In the genomic region with DNA sequence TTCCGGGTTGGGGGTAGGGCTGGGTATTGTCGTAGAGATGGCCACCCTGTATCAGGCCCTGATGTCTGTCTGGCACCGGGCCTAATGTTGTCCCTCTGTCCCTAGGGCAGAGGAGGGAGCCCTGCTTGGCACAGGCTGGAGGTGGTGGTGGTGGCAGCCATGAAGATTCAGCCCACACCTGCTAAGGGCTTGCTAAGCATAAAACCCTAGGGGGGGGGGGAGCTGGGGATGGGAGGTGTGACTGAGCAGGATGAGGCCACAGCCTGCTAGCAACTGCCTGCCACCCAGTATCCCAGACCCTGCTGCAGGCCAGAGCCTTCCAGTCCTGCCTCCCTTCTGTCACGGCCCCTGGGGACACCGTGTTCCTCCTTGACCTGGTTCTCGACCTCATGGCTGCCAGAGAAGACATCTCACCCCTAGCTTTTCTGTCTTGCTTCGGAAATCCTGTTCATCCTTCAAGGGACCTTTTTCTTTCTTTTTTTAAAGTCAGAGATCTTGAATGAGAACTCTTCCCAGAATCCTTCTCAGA, we compare ENCODE assay signal across 8 mouse cellular contexts. TPM values are rescaled to one million over a fixed set of nuclear protein-coding genes. Genes with fewer than 3 reads are reported as not detected.
A peak's percentile ranks its signal among the peaks of the same experiment; 100 is the strongest.
DNase-seq lines count a peak whose midpoint lies in the region; ATAC-seq and TF ChIP-seq lines count a peak whose summit lies in the region.

No protein-coding gene starts in this region.

- H3K4me2 ChIP-seq in kidney, embryonic 15.5 days: no peak overlapping the region

- WGBS in kidney, embryonic 15.5 days: 38% methylated on average over 5 of the region's 7 CpGs
- 23% methylated on average over 7 of the region's 7 CpGs for WGBS in limb, embryonic 10.5 days

- ATAC-seq in CD4-positive, CD25-positive, alpha-beta regulatory T cell, adult 4 months: no peak
- no peak for ATAC-seq in kidney, embryonic 15.5 days (replicated peaks; ENCODE audit: low FRiP score)

- in situ Hi-C loops in ES-E14 (cut with MboI; ENCODE audit: low sequenced_read_pairs in 2 of 2, unreplicated experiment in 2 of 2): no loop called here

- DNase-seq in CD4-positive, CD25-positive, alpha-beta regulatory T cell, adult 2 months (ENCODE audit: low read depth, low spot score): peak; percentile 49
- DNase-seq in kidney, adult 18-20 months: no peak
- no peak for DNase-seq in ES-E14 (ENCODE audit: low read depth, low spot score)
- DNase-seq in limb, embryonic 10.5 days (ENCODE audit: low spot score): no peak
- DNase-seq in frontal cortex, postnatal 36 days (ENCODE audit: low spot score in 2 of 2): no peak
- no peak for DNase-seq in Muller cell, postnatal 12 days (ENCODE audit: inconsistent ontology term)

- H3K27me3 ChIP-seq in kidney, embryonic 15.5 days: no peaks in the 10 kb centered on the region
- no peaks in the 10 kb centered on the region for H3K27me3 ChIP-seq in limb, embryonic 10.5 days (ENCODE audit: low read depth, poor library complexity, severe bottlenecking)

- H3K4me1 ChIP-seq in kidney, embryonic 15.5 days: peaks cover 78% of the 10 kb centered on the region
- peaks cover 9 to 39% of the 10 kb centered on the region in 2 experiments for H3K4me1 ChIP-seq in ES-E14 (ENCODE audit: control insufficient read depth in 2 of 2, insufficient read depth in 2 of 2, low read length in 2 of 2, poor library complexity in 1 of 2)
- peaks cover 72% of the 10 kb centered on the region for H3K4me1 ChIP-seq in limb, embryonic 10.5 days

- peak overlapping the region; percentile 90 for H3K27ac ChIP-seq in kidney, embryonic 15.5 days
- peak overlapping the region; percentile 89; the same call in 1 of the 2 replicates for H3K27ac ChIP-seq in ES-E14 (ENCODE audit: insufficient read depth, low read depth, low read length, poor library complexity, severe bottlenecking)
- H3K27ac ChIP-seq in limb, embryonic 10.5 days: peak overlapping the region; percentile 78

- H3K36me3 ChIP-seq in kidney, embryonic 15.5 days: peaks cover 27% of the 10 kb centered on the region
- peaks cover 1% of the 10 kb centered on the region; the same call in 1 of the 2 replicates for H3K36me3 ChIP-seq in ES-E14 (ENCODE audit: control insufficient read depth, insufficient read depth, low read length, poor library complexity, severe bottlenecking)
- H3K36me3 ChIP-seq in limb, embryonic 10.5 days: peaks cover 54% of the 10 kb centered on the region

- H3K9me3 ChIP-seq in kidney, embryonic 15.5 days (replicated peaks): no peaks in the 10 kb centered on the region
- H3K9me3 ChIP-seq in ES-E14 (ENCODE audit: control insufficient read depth, insufficient read depth, low read depth, low read length): no peaks in the 10 kb centered on the region
- H3K9me3 ChIP-seq in limb, embryonic 10.5 days (replicated peaks): no peaks in the 10 kb centered on the region

- no peak overlapping the region for H3K9ac ChIP-seq in kidney, embryonic 15.5 days
- peak overlapping the region; percentile 42; the same call in 1 of the 2 replicates for H3K9ac ChIP-seq in ES-E14 (ENCODE audit: insufficient read depth, low read depth, low read length, poor library complexity, severe bottlenecking)

- H3K4me3 ChIP-seq in kidney, embryonic 15.5 days (replicated peaks): no peak overlapping the region
- peak overlapping the region in 1 of 2 experiments; percentile 47; a peak in 2 of 4 replicates for H3K4me3 ChIP-seq in ES-E14 (ENCODE audit: insufficient read depth in 1 of 2, low read depth in 1 of 2, low read length in 2 of 2, poor library complexity in 1 of 2, severe bottlenecking in 1 of 2)
- peak overlapping the region; percentile 28 for H3K4me3 ChIP-seq in limb, embryonic 10.5 days

TF ChIP-seq in ES-E14, 5 proteins besides CTCF, POLR2A, EP300 and RAD21:
- no peak for TF ChIP-seq ZC3H11A (IDR thresholded peaks at IDR 0.05; ENCODE audit: borderline replicate concordance, low read depth, low read length)
- no peak for TF ChIP-seq MAFK (IDR thresholded peaks at IDR 0.05; ENCODE audit: insufficient read depth, low read depth, low read length)
- TF ChIP-seq HCFC1 (IDR thresholded peaks at IDR 0.05; ENCODE audit: borderline replicate concordance, insufficient read depth, low read length): no peak
- no peak for TF ChIP-seq CHD2 (IDR thresholded peaks at IDR 0.05; ENCODE audit: low read depth, low read length)
- TF ChIP-seq ZNF384 (IDR thresholded peaks at IDR 0.05; ENCODE audit: low read depth, low read length): no peak
TF ChIP-seq in ES-E14: peak in this region for 0.

RNA-seq across cellular contexts. Expression of gene Gjd3, which starts 27.0 kb away (rescaled TPM):
- polyA plus RNA-seq in CD4-positive, CD25-positive, alpha-beta regulatory T cell, adult 4 months (2017; shearing (Covaris generic)): not detected
- polyA plus RNA-seq in kidney, embryonic 15.5 days (2015; fragmentation: Nextera tagmentation; extraction: Ambion mirVana): 0.48 and 0.51 TPM in 2 replicates
- 0.27 and 1.7 TPM in 2 replicates for total RNA-seq in ES-E14 (2012; rRNA removed)
- polyA plus RNA-seq in limb, embryonic 10.5 days (2016; fragmentation: Nextera tagmentation; extraction: Ambion mirVana): 0.24 and 0.29 TPM in 2 replicates

RNA-seq across cellular contexts. Expression of gene Rara, which starts 28.2 kb away (rescaled TPM):
- polyA plus RNA-seq in CD4-positive, CD25-positive, alpha-beta regulatory T cell, adult 4 months (2017; shearing (Covaris generic)): 1 to 10 TPM; 8.6 to 8.9 TPM
- polyA plus RNA-seq in kidney, embryonic 15.5 days (2015; fragmentation: Nextera tagmentation; extraction: Ambion mirVana): 29.3 and 32.1 TPM in 2 replicates
- 25.8 and 30.1 TPM in 2 replicates for total RNA-seq in ES-E14 (2012; rRNA removed)
- 38.4 and 43.7 TPM in 2 replicates for polyA plus RNA-seq in limb, embryonic 10.5 days (2016; fragmentation: Nextera tagmentation; extraction: Ambion mirVana)

RNA-seq across cellular contexts. Expression of gene Cdc6, which starts 48.2 kb away (rescaled TPM):
- polyA plus RNA-seq in CD4-positive, CD25-positive, alpha-beta regulatory T cell, adult 4 months (2017; shearing (Covaris generic)): 1 to 10 TPM; 4.1 to 8.5 TPM
- polyA plus RNA-seq in kidney, embryonic 15.5 days (2015; fragmentation: Nextera tagmentation; extraction: Ambion mirVana): 36.3 and 39.1 TPM in 2 replicates
- 32.7 and 51.3 TPM in 2 replicates for total RNA-seq in ES-E14 (2012; rRNA removed)
- 69.9 and 79.5 TPM in 2 replicates for polyA plus RNA-seq in limb, embryonic 10.5 days (2016; fragmentation: Nextera tagmentation; extraction: Ambion mirVana)
